Mouse (Mus musculus) neural tube, embryonic 14.5 days (tissue): ENCODE measurements at regions not wholly inside any gene's neighbourhood (a gene's known extent, or its start where the extent isn't known, plus 50 kb on each side); places are given as distances from the start of the nearest gene placed in this dataset.

ENCODE experiments used
- ATAC-seq: fragments of 200-750 bp; cut with Nextera tagmentation; 2 replicates; pipeline ENCODE4 v1.8.0; 2017; ENCODE audit warnings: low read depth, mild to moderate bottlenecking, moderate TSS enrichment, moderate library complexity
- H3K27ac ChIP-seq: fragments of 300-500 bp; sonication (generic); 2 replicates; pipeline ENCODE4 v1.5.1; 2014; ENCODE audit warnings: low read depth, mild to moderate bottlenecking, control low read depth, low read length, moderate library complexity, mixed read lengths
- H3K27me3 ChIP-seq: fragments of 300-500 bp; sonication (generic); 2 replicates; pipeline ENCODE4 v1.6.1; 2014; ENCODE audit warnings: low read length; ENCODE audit not compliant: control insufficient read depth, insufficient read depth
- H3K36me3 ChIP-seq: fragments of 300-500 bp; sonication (generic); 2 replicates; pipeline ENCODE4 v1.6.1; 2014; ENCODE audit warnings: low read length, mixed read lengths; ENCODE audit not compliant: control insufficient read depth, insufficient read depth
- H3K4me1 ChIP-seq: fragments of 300-500 bp; sonication (generic); 2 replicates; pipeline ENCODE4 v1.6.1; 2014; ENCODE audit warnings: low read length; ENCODE audit not compliant: control insufficient read depth, insufficient read depth
- H3K4me2 ChIP-seq: fragments of 300-500 bp; sonication (generic); 2 replicates; pipeline ENCODE4 v1.6.1; 2014; ENCODE audit warnings: mild to moderate bottlenecking, low read depth, low read length, control low read depth
- H3K4me3 ChIP-seq: fragments of 300-500 bp; sonication (generic); 2 replicates; pipeline ENCODE4 v1.5.1; 2014; ENCODE audit warnings: low read depth, low read length, control low read depth, mixed read lengths
- H3K9ac ChIP-seq: fragments of 300-500 bp; sonication (generic); replicated peaks from 2 replicates; pipeline ENCODE4 v1.6.1; 2014; ENCODE audit warnings: low read depth, mild to moderate bottlenecking, control low read depth, low read length, mixed read lengths
- H3K9me3 ChIP-seq: fragments of 300-500 bp; sonication (generic); 2 replicates; pipeline ENCODE4 v1.6.1; 2016; ENCODE audit warnings: low read length; ENCODE audit not compliant: control insufficient read depth
- WGBS: fragments of 180-500 bp; shearing (Covaris S2); extraction: QIAGEN DNeasy Blood & Tissue Kit; methylation state at CpG from one replicate; pipeline ENCODE4 v1.1.7; 2014; 5-methylcytosine and 5-hydroxymethylcytosine counted together

DNA sequence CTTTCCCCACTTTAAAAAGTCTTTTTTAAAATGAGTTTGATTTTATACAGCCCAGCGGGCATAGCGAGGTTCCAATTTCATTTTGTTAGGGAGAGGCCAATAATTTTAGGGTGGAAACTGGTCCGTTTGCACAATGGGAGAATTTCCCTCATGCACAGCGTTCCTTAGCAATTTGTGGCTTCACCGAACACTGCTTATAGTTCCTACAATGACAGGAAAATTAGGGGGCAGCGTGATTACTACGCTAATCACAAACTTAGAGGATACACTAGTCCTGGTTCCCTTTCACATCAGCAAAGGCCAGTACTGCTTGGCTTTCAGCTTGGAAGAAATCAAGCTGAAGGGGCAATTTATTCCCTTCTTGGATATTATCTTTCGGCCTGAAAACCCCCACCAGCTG is 745.1 kb upstream of the Gm19410 start:
- Histone ChIP-seq H3K9me3 (peaks cover 2% of the 10 kb centered on the region; the same call in 1 of the 2 replicates), H3K27ac (no peak overlapping the region), H3K4me2 (no peak overlapping the region), H3K4me3 (no peak overlapping the region), H3K4me1 (no peaks in the 10 kb centered on the region), H3K9ac (no peak overlapping the region), H3K27me3 (no peaks in the 10 kb centered on the region), H3K36me3 (no peaks in the 10 kb centered on the region)
- no peak for ATAC-seq
- 88% methylated on average over 8 of the region's 8 CpGs for WGBS

DNA sequence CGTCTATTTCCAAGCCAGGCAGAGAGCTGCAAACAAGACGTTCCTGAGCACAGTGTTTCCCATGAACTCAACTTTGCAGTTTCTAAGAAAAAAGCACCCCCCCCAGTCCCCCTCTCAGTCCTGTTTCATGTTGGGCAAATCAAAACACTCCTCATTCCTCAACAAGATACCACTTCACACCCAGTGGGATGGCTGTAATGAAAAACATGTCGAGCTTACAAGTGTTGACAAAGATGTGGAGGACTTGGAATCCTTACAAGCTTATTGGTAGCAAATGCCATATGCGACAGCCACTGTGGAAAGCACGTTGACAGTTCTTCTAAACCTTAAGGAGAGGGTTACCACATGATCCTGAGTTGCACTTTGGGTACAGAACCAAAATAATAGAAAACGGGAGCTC is 742.9 kb upstream of the Gm19410 start:
- Histone ChIP-seq H3K9ac (no peak overlapping the region), H3K27ac (no peak overlapping the region), H3K4me3 (no peak overlapping the region), H3K4me2 (no peak overlapping the region), H3K27me3 (no peaks in the 10 kb centered on the region), H3K9me3 (no peaks in the 10 kb centered on the region; the same call in 1 of the 2 replicates), H3K4me1 (no peaks in the 10 kb centered on the region), H3K36me3 (no peaks in the 10 kb centered on the region)
- 74% methylated on average over 6 of the region's 6 CpGs for WGBS
- no peak for ATAC-seq

DNA sequence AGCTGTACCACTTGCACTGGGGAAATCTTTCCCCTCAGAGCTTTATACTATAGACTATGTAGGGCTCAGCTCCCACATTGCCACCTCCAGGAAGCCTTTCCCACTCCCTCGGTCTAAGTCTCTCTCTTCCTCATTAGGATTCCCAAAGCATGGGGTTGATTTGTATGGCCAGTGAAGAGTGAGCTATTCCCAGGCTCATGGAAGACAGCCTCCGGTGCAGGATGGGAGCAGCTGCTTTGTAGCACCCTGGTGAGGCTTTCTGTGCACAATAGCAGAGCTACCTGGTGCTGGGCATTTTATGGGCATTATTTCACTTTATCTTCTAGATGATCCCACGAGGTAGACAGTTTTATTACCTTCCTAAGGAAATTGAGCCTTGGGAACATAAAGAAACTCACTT is 717.8 kb upstream of the Gm19410 start:
- Histone ChIP-seq H3K9me3 (no peaks in the 10 kb centered on the region), H3K4me3 (no peak overlapping the region), H3K9ac (no peak overlapping the region), H3K4me2 (no peak overlapping the region), H3K4me1 (no peaks in the 10 kb centered on the region), H3K27ac (no peak overlapping the region), H3K27me3 (no peaks in the 10 kb centered on the region), H3K36me3 (no peaks in the 10 kb centered on the region)
- 1% methylated on average over 3 of the region's 3 CpGs for WGBS
- no peak for ATAC-seq

DNA sequence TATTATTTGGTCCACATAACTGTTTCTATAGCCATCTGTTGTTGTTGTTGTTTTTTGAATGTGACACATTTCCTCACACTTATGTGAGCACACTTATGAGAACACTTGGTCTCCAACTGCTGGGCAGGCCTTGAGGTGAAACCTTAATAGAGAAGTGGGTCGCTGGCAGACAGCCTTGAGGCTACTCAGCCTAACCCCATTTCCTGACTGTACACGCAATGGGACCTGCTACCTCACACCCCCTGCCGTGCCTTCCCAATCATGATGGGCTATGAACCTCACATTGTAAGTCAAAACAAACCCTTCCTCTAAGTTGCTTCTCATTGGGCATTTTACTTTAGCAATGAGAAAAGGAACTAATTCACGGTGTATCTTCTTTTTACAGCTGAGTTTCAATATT is 712.1 kb upstream of the Gm19410 start:
- Histone ChIP-seq H3K27me3 (no peaks in the 10 kb centered on the region), H3K27ac (no peak overlapping the region), H3K4me2 (no peak overlapping the region), H3K9me3 (no peaks in the 10 kb centered on the region), H3K36me3 (no peaks in the 10 kb centered on the region), H3K9ac (no peak overlapping the region), H3K4me1 (peaks cover 5% of the 10 kb centered on the region; the same call in 1 of the 2 replicates), H3K4me3 (no peak overlapping the region)
- ATAC-seq, result no peak
- 93% methylated on average over 4 of the region's 4 CpGs for WGBS

DNA sequence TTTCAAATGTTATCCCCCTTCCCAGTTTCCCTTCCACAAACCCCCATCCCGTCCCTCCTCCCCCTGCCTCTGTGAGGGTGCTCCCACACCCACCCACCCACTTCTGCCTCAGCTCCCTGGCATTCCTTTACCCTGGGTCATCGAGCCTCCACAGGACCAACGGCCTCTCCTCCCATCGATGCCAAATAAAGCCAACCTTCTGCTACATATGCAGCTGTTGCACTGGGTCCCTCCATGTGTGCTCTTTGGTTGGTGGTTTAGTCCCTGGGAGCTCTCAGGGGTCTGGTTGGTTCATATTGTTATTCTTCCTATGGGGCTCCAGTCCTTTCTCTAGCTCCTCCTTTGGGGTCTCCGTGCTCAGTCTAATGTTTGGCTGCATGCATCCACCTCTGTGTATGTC is 704.5 kb upstream of the Gm19410 start:
- no peaks in the 10 kb centered on the region for H3K9me3 ChIP-seq
- no peak overlapping the region for H3K9ac ChIP-seq
- WGBS, result 84% methylated on average over 5 of the region's 5 CpGs
- H3K4me3 ChIP-seq, result no peak overlapping the region
- ATAC-seq, result no peak
- H3K27me3 ChIP-seq, result no peaks in the 10 kb centered on the region
- H3K4me1 ChIP-seq, result peaks cover 2% of the 10 kb centered on the region; the same call in 1 of the 2 replicates
- no peak overlapping the region for H3K4me2 ChIP-seq
- H3K27ac ChIP-seq, result no peak overlapping the region
- H3K36me3 ChIP-seq, result no peaks in the 10 kb centered on the region

DNA sequence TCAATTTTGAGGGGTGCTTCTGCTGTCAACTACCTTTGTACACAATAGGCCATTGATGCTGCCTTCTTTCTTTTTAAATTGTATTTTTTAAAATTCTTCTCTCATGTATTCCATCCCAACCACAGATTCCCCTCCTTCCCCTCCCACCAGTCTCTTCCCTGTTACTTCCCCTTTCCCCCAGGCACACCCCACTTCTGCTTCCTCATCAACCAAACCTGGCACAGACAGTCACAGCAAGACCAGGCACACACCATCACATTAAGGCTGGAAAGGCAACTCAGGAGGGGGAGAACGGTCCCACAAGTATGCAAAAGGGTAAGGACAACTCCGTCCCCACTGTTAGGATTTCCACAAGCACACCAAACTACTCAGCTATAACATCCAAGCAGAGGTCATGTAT is 697.4 kb upstream of the Gm19410 start:
- no peak overlapping the region for H3K9ac ChIP-seq
- H3K27me3 ChIP-seq, result no peaks in the 10 kb centered on the region
- no peak for ATAC-seq
- H3K27ac ChIP-seq, result no peak overlapping the region
- no peaks in the 10 kb centered on the region for H3K9me3 ChIP-seq
- H3K4me1 ChIP-seq, result no peaks in the 10 kb centered on the region
- H3K36me3 ChIP-seq, result no peaks in the 10 kb centered on the region
- H3K4me2 ChIP-seq, result no peak overlapping the region
- WGBS, result 93% methylated on average over 2 of the region's 2 CpGs
- H3K4me3 ChIP-seq, result no peak overlapping the region

DNA sequence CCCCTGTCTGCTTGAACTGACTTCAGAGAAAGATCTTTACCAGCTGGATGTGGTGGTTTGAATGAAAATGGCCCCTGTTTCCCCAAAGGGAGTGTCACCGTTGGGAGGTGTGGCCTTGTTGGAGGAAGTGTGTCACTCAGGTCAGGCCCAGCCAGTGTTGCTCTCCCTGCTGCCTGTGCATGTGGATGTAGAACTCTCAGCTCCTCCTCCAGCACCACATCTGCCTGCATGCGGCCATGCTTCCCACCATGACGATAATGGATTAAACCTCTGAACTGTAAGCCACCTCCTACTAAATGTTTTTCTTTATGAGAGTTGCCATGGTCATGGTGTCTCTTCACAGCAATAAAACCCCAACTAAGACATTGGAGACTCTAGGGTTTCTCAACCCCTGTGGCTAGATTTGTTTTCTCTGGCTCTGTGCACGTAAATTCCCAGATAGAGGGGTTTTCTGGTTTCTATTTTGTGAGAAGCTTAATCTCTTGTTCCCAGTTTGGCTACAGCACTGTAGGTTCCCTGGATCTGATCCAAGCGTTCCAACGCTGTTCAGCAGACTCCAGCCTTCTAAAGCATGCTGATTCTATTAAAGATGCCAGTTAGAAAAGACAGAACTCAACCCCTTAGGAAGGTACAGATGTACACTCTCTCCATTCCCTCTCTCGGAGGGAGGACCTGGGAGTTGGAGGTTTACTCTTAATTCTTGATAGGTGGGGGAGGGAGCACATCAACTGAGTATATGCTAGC is 695.2 kb upstream of the Gm19410 start:
- H3K27ac ChIP-seq, result no peak overlapping the region
- no peaks in the 10 kb centered on the region for H3K27me3 ChIP-seq
- no peak overlapping the region for H3K4me3 ChIP-seq
- ATAC-seq, result peak; percentile 69; the same call in 1 of the 2 replicates
- 56% methylated on average over 7 of the region's 7 CpGs for WGBS
- H3K4me1 ChIP-seq, result no peaks in the 10 kb centered on the region
- H3K4me2 ChIP-seq, result no peak overlapping the region
- H3K9me3 ChIP-seq, result no peaks in the 10 kb centered on the region
- no peaks in the 10 kb centered on the region for H3K36me3 ChIP-seq
- H3K9ac ChIP-seq, result no peak overlapping the region

DNA sequence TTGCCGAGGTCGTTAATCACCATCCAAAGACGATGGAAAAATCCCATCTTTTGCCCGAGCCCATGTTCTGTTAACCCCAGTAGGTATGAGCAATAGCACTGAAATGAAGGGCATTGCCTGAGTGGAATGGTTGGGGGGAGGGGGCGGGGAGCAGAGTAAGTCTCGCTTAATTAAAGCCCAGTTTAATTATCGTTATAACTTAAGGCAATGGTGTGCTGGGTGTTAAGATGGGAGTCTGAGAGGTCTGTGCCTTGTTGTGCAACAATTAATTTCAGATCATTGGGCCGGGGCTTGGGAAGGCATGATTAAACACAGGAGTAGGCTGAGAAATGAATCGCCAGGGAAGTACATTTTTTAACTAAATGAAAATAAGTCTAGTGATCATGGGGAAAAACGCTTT is 689.6 kb upstream of the Gm19410 start:
- Histone ChIP-seq H3K27me3 (no peaks in the 10 kb centered on the region), H3K9me3 (no peaks in the 10 kb centered on the region), H3K27ac (no peak overlapping the region), H3K4me2 (no peak overlapping the region), H3K36me3 (no peaks in the 10 kb centered on the region), H3K9ac (no peak overlapping the region), H3K4me1 (no peaks in the 10 kb centered on the region), H3K4me3 (no peak overlapping the region)
- 64% methylated on average over 10 of the region's 10 CpGs for WGBS
- ATAC-seq, result peak; percentile 60; the same call in 1 of the 2 replicates

DNA sequence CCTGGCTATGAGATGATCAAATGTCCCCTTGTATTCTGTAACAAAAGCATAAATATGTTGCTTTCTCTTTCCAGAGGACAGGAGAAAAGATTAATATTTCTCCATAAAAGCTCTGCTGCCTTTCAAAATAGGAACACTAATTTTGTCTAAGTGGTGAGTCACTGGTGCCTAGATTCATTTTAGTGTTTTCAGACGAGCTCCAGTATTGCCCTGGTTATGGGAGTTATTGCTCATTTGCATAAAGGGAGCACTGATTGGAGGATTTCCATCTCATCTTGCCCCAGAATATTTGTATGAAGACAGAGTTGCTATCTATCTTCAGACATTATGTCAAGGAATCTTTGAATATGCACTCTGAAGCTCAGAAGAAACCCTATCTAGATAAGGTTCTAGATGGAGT is 682.4 kb upstream of the Gm19410 start:
- H3K9ac ChIP-seq, result no peak overlapping the region
- no peak overlapping the region for H3K4me2 ChIP-seq
- no peaks in the 10 kb centered on the region for H3K27me3 ChIP-seq
- WGBS, result 37% methylated on average over 1 of the region's 1 CpGs
- H3K4me1 ChIP-seq, result no peaks in the 10 kb centered on the region
- H3K36me3 ChIP-seq, result no peaks in the 10 kb centered on the region
- no peak overlapping the region for H3K27ac ChIP-seq
- H3K4me3 ChIP-seq, result no peak overlapping the region
- no peak for ATAC-seq
- no peaks in the 10 kb centered on the region for H3K9me3 ChIP-seq
